Mouse (Mus musculus) ES-Bruce4 (cell line): ENCODE results near the gene Gm5269. TPM values are rescaled to one million over a fixed set of nuclear protein-coding genes. Genes with fewer than 3 reads are reported as not detected.

Source experiments
- H3K27ac ChIP-seq: 2 replicates; pipeline ENCODE4 v1.5.1; 2012; ENCODE audit warnings: low read length, inconsistent platforms; ENCODE audit not compliant: insufficient read depth
- H3K27me3 ChIP-seq: 2 replicates; pipeline ENCODE4 v1.6.1; 2012; ENCODE audit warnings: mild to moderate bottlenecking, low read length, inconsistent platforms; ENCODE audit not compliant: control insufficient read depth, poor library complexity, insufficient read depth, severe bottlenecking
- H3K36me3 ChIP-seq: 2 replicates; pipeline ENCODE4 v1.6.1; 2012; ENCODE audit warnings: inconsistent platforms, mild to moderate bottlenecking, low read length, moderate library complexity; ENCODE audit not compliant: control insufficient read depth, poor library complexity, insufficient read depth, severe bottlenecking
- H3K4me1 ChIP-seq: one replicate; pipeline ENCODE4 v1.8.1; 2011; ENCODE audit warnings: low read length; ENCODE audit not compliant: control insufficient read depth, insufficient read depth
- H3K4me3 ChIP-seq: 2 replicates; pipeline ENCODE4 v1.5.1; 2011; ENCODE audit warnings: low read depth, mild to moderate bottlenecking, low read length
- H3K9ac ChIP-seq: 2 replicates; pipeline ENCODE4 v1.6.1; 2012; ENCODE audit warnings: low read depth, mild to moderate bottlenecking, inconsistent platforms; ENCODE audit not compliant: poor library complexity, severe bottlenecking
- H3K9me3 ChIP-seq: replicated peaks from 2 replicates; pipeline ENCODE4 v1.6.1; 2012; ENCODE audit warnings: mild to moderate bottlenecking, low read length, inconsistent platforms; ENCODE audit not compliant: control insufficient read depth, poor library complexity, insufficient read depth, severe bottlenecking
- CTCF ChIP-seq: IDR thresholded peaks from one replicate; pipeline ENCODE4 v1.8.1; 2011; ENCODE audit warnings: low read depth, low read length
- EP300 ChIP-seq: IDR thresholded peaks from 2 replicates; pipeline ENCODE4 v1.6.1; 2011; ENCODE audit warnings: low read depth, low read length; ENCODE audit not compliant: insufficient read depth
- POLR2A ChIP-seq: IDR thresholded peaks from one replicate; pipeline ENCODE4 v1.8.1; 2011; ENCODE audit warnings: low read length; ENCODE audit not compliant: insufficient read depth
- polyA plus RNA-seq: library from polyadenylated mRNA; stranded (reverse); fragments of >200 nt; gene quantifications from 2 replicates; pipeline ENCODE4 v1.2.4, GENCODE M21; 2011; ENCODE audit warnings: low read depth; ENCODE audit not compliant: missing spikeins, insufficient read depth, insufficient read length

The Gm5269 gene
- polyA plus RNA-seq, 1 experiment = 146 TPM

DNA sequence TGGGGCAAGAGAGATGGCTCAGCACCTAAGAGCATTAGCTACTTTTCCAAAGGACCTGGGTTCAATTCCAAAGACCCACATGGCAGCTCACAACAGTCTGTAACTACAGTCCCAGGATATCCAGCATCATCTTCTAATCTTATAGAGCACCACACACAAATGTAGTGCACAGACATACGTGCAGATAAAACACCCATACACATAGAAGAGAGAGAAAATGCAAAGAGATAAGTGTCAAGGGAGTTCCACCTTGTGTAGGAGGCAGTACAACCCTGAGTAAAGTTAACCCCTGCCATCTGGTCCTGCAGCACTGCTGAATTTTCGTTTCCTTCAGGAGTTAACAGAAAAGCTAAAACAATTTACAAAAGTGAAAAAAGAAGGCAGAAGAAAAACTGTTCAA lies 14.4 kb downstream of the Gm5269 start:
- Histone ChIP-seq H3K9me3 (no peaks in the 10 kb centered on the region), H3K27me3 (no peaks in the 10 kb centered on the region), H3K36me3 (no peaks in the 10 kb centered on the region), H3K9ac (no peak overlapping the region), H3K27ac (no peak overlapping the region), H3K4me1 (no peaks in the 10 kb centered on the region), H3K4me3 (no peak overlapping the region)
- TF ChIP-seq EP300 (no peak), POLR2A (no peak), CTCF (no peak)

DNA sequence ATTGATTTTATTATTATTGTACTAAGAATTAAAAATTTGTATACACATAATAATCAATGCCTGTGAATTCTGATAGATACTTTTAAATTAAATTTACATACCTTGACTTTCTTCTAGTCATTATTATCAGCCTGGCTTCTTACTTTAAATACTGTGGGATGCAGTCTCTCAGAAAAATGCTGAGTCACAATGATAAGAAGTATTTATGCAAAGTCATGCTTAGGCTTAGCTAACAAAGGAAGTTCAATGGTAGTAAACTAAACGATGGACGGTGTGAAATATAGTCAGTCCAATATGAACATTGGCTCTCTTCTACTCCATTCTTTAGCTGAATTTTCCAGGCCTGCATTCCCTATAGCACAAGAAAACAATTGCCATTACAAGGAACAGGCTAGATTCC lies 16.8 kb downstream of the Gm5269 start:
- Histone ChIP-seq H3K27ac (no peak overlapping the region), H3K4me1 (no peaks in the 10 kb centered on the region), H3K27me3 (no peaks in the 10 kb centered on the region), H3K36me3 (no peaks in the 10 kb centered on the region), H3K9me3 (no peaks in the 10 kb centered on the region), H3K9ac (no peak overlapping the region), H3K4me3 (no peak overlapping the region)
- TF ChIP-seq CTCF (no peak), EP300 (no peak), POLR2A (no peak)

DNA sequence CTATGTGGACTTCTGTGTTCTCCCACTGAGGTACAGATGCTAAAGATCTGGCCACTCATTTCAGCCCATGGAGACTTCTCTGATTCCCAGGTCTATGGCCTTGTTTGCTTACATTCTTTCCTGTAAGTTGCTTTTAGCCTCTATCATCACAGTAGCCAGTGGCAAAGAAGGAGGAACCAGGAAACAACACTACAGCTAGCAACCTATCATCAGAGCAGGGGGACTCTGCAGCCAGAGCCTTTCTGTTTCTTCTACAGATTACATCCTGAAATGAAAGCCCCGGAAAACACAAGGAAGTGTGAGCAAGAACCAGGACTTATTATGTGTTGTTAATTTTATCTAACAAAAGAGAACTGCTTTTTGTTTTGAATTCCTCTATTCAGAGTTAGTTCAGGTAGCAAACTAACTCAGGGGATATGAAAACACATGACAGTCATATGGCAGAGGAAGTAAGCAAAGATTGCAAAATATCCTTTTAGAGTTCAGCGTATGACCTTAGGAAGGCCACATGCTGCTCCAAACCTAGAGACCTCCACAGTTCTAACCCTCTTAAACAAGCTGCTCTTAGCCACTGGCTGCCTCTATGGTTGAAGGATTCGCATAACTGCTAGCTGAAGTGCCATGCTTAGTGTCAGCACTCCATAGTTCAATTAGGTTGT lies 21.5 kb downstream of the Gm5269 start:
- no peak overlapping the region for H3K27ac ChIP-seq
- H3K9ac ChIP-seq = no peak overlapping the region
- no peaks in the 10 kb centered on the region for H3K9me3 ChIP-seq
- H3K4me1 ChIP-seq = no peaks in the 10 kb centered on the region
- H3K4me3 ChIP-seq = no peak overlapping the region
- no peaks in the 10 kb centered on the region for H3K36me3 ChIP-seq
- TF ChIP-seq POLR2A (no peak), EP300 (no peak), CTCF (no peak)
- no peaks in the 10 kb centered on the region for H3K27me3 ChIP-seq

DNA sequence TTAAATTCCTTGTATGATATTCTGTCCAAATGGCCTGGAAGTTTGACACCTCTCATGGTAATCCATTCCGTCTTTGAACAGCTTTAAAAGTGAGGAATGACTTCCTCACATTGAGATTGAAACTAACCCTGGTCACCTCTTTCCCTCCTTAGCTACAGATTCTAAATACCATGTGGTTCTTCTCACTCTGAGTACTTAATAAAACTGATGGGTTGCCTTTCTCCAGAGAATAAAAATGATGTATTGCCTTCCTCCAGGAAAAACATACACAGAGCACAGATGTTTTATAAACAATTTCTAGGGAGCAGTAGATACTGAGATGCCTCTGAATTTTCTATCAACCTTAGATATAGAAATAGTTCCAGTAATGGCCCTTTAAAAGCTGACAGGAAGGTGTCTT lies 22.0 kb downstream of the Gm5269 start:
- Histone ChIP-seq H3K27ac (no peak overlapping the region), H3K36me3 (no peaks in the 10 kb centered on the region), H3K4me1 (no peaks in the 10 kb centered on the region), H3K9me3 (no peaks in the 10 kb centered on the region), H3K4me3 (no peak overlapping the region), H3K27me3 (no peaks in the 10 kb centered on the region), H3K9ac (no peak overlapping the region)
- TF ChIP-seq EP300 = no peak

DNA sequence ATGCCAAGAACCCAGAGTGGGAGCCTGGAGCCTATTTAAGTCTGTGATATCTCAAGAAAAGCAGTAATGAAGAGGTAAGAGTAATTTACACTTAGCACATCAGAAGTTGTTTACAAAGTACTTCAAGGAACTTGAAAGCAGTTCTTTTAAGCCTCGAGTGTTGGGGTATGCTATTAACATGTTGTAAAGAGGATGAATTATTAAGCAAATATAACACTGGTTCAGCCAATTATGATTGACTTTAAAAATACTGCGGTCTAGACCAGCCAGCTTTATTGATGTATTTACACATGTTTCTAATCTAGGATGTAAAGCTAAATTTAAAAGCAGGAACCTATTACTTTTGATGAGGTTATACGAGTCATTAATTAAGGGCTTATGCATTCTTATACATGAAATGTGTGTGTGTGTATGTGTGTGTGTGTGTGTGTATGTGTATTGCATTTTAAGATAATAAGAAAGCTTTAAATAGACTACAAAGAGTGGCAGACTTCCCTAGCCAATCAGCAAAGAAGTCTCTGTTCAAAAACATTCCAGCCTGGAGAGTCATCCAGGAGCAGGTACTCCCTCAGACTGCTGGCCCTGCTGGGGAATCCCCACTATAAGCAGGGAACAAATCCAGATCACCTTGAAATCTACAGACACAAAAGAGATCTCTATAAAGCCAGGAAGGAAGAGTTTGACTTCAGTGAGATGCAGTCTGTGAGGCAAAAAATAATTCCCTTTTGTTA lies 23.6 kb downstream of the Gm5269 start:
- Histone ChIP-seq H3K4me3 (no peak overlapping the region), H3K36me3 (no peaks in the 10 kb centered on the region), H3K4me1 (no peaks in the 10 kb centered on the region), H3K27me3 (no peaks in the 10 kb centered on the region), H3K27ac (no peak overlapping the region), H3K9me3 (no peaks in the 10 kb centered on the region), H3K9ac (no peak overlapping the region)
- no peak for TF ChIP-seq POLR2A
- no peak for TF ChIP-seq EP300
- no peak for TF ChIP-seq CTCF

DNA sequence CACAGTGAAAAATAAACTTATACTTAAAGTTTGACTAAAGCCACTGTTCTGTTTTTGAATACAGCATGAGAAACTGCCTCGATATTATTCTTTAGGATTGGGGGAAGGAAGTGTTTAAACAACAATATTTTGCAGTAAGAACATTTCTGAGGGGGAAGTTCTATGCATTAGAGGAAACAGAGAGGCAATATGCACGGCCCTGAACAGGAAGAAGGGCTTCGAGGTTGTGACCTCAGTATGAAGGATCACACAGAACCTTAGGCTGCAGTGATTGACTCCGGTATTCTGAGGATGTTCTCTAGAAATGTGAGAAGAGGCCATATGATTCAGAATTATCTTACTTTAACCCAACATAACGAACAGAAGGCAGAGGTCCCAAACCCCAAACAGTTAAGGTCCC lies 24.3 kb downstream of the Gm5269 start:
- H3K9ac ChIP-seq = no peak overlapping the region
- no peaks in the 10 kb centered on the region for H3K36me3 ChIP-seq
- H3K4me1 ChIP-seq = no peaks in the 10 kb centered on the region
- TF ChIP-seq CTCF (no peak), POLR2A (no peak), EP300 (no peak)
- no peaks in the 10 kb centered on the region for H3K9me3 ChIP-seq
- no peak overlapping the region for H3K4me3 ChIP-seq
- H3K27me3 ChIP-seq = no peaks in the 10 kb centered on the region
- no peak overlapping the region for H3K27ac ChIP-seq
